In the genomic region with DNA sequence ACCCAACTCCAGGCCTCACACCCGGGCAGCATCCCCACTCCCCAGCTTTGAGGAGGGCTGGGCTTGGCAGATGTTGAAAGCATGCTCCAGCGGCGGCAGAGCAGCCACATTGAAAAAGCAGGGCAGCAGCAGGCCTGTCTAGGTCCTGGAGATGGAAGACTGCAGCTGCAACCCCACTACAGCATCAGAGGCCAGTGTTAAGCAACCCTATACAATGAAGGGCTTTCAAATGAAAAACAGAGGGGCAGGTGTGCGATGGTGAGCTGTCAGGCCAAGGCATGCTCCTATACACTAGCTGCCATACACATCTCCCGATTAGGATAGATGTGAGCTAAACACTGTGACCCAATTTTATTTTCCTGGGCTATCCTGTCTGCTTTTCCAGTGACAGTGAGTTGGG, we compare ENCODE assay signal across 16 mouse cellular contexts.
A peak's percentile ranks its signal among the peaks of the same experiment; 100 is the strongest.
DNase-seq lines count a peak whose midpoint lies in the region; ATAC-seq and TF ChIP-seq lines count a peak whose summit lies in the region.
"Had no signal": no experiment of that assay in that cellular context is flagged by ENCODE, and none has a peak within 500 bp of the region (broad histone marks: within the 10 kb centered on the region; RNA-seq: fewer than 3 reads in every experiment).

No protein-coding gene starts in this region.

- TF ChIP-seq POLR2A in spleen, adult 2 months (IDR thresholded peaks at IDR 0.05; ENCODE audit: low read depth, low read length), result no peak

- H3K9ac ChIP-seq in intestine, embryonic 14.5 days (ENCODE audit: low read length), result no peak overlapping the region
- H3K9ac ChIP-seq in intestine, embryonic 15.5 days, result no peak overlapping the region

- peaks cover 90% of the 10 kb centered on the region for H3K36me3 ChIP-seq in intestine, embryonic 14.5 days (ENCODE audit: control insufficient read depth, insufficient read depth, low read length)
- peaks cover 25% of the 10 kb centered on the region for H3K36me3 ChIP-seq in intestine, embryonic 15.5 days
- no peaks in the 10 kb centered on the region for H3K36me3 ChIP-seq in spleen, adult 2 months (ENCODE audit: control insufficient read depth, insufficient read depth, low read length)
- H3K36me3 ChIP-seq in limb, embryonic 10.5 days, result peaks cover 99% of the 10 kb centered on the region
- H3K36me3 ChIP-seq: G1E had no signal

- DNase-seq in intestine, embryonic 14.5 days (ENCODE audit: low spot score), result no peak
- DNase-seq in spleen, adult 2 months (ENCODE audit: low read depth in 1 of 2, low spot score in 2 of 2), result no peak
- no peak for DNase-seq in spleen, postnatal 4 days (ENCODE audit: low spot score in 2 of 2)
- peak; percentile 50 for DNase-seq in limb, embryonic 10.5 days (ENCODE audit: low spot score)
- DNase-seq in adrenal gland, adult (ENCODE audit: inconsistent age in 2 of 2, low spot score in 1 of 2), result no peak
- DNase-seq: B cell, adult 2 months; cerebellum, adult 18-20 months; kidney, adult 2 months; right cerebral cortex, adult 18-20 months; thymus, postnatal 25 days had no signal

- H3K4me1 ChIP-seq in intestine, embryonic 14.5 days (replicated peaks; ENCODE audit: control insufficient read depth, insufficient read depth, low read length), result peaks cover 4% of the 10 kb centered on the region; the same call in 1 of the 2 replicates
- H3K4me1 ChIP-seq in intestine, embryonic 15.5 days (replicated peaks), result no peaks in the 10 kb centered on the region; the same call in 1 of the 2 replicates
- peaks cover 8% of the 10 kb centered on the region; the same call in 1 of the 2 replicates for H3K4me1 ChIP-seq in spleen, adult 2 months (ENCODE audit: control insufficient read depth, insufficient read depth, insufficient read length)
- H3K4me1 ChIP-seq in limb, embryonic 10.5 days, result peaks cover 38% of the 10 kb centered on the region

- 0 out of 2 replicates have a peak overlapping the region, but pooled peaks have one; percentile 29 for H3K27ac ChIP-seq in intestine, embryonic 14.5 days (ENCODE audit: low read depth)
- H3K27ac ChIP-seq in intestine, embryonic 15.5 days, result no peak overlapping the region
- peak overlapping the region; percentile 9; the same call in 1 of the 2 replicates for H3K27ac ChIP-seq in spleen, adult 2 months (ENCODE audit: insufficient read depth, low read length)
- H3K27ac ChIP-seq in limb, embryonic 10.5 days, result peak overlapping the region; percentile 66
- H3K27ac ChIP-seq: macrophage had no signal

- H3K4me2 ChIP-seq in intestine, embryonic 14.5 days (ENCODE audit: low read length), result no peak overlapping the region
- H3K4me2 ChIP-seq in intestine, embryonic 15.5 days (replicated peaks), result no peak overlapping the region

- H3K27me3 ChIP-seq in intestine, embryonic 14.5 days (replicated peaks; ENCODE audit: control insufficient read depth, insufficient read depth, low read length), result no peaks in the 10 kb centered on the region
- no peaks in the 10 kb centered on the region for H3K27me3 ChIP-seq in intestine, embryonic 15.5 days (replicated peaks)
- no peaks in the 10 kb centered on the region for H3K27me3 ChIP-seq in spleen, adult 2 months (ENCODE audit: control insufficient read depth, insufficient read depth, low read length)
- no peaks in the 10 kb centered on the region for H3K27me3 ChIP-seq in limb, embryonic 10.5 days (ENCODE audit: low read depth, poor library complexity, severe bottlenecking)

- WGBS in intestine, embryonic 14.5 days, result 86% methylated on average over 5 of the region's 5 CpGs
- WGBS in intestine, embryonic 15.5 days, result 69% methylated on average over 5 of the region's 5 CpGs
- WGBS in spleen, adult 2 months, result 88% methylated on average over 5 of the region's 5 CpGs
- WGBS in limb, embryonic 10.5 days, result 77% methylated on average over 5 of the region's 5 CpGs

- no peak for ATAC-seq in intestine, embryonic 14.5 days (replicated peaks; ENCODE audit: low FRiP score, low TSS enrichment, low read depth)
- ATAC-seq in intestine, embryonic 15.5 days, result no peak
- no peak for ATAC-seq in frontal cortex, adult (ENCODE audit: low TSS enrichment)
- no peak for ATAC-seq in granulocyte monocyte progenitor cell, adult 5-6 weeks (replicated peaks; ENCODE audit: poor library complexity, severe bottlenecking)

- TF ChIP-seq CTCF in spleen, adult 2 months (IDR thresholded peaks at IDR 0.05; ENCODE audit: extremely low read depth, insufficient read depth, insufficient read length, insufficient replicate concordance), result no peak

- no peak overlapping the region for H3K4me3 ChIP-seq in intestine, embryonic 14.5 days (ENCODE audit: low read depth, low read length)
- no peak overlapping the region for H3K4me3 ChIP-seq in intestine, embryonic 15.5 days (replicated peaks)
- no peak overlapping the region for H3K4me3 ChIP-seq in spleen, adult 2 months (ENCODE audit: extremely low read depth, insufficient read depth, insufficient read length)
- H3K4me3 ChIP-seq in limb, embryonic 10.5 days, result no peak overlapping the region
- H3K4me3 ChIP-seq: myocyte had no signal

- H3K9me3 ChIP-seq in intestine, embryonic 14.5 days (ENCODE audit: control insufficient read depth, low read length), result no peaks in the 10 kb centered on the region
- no peaks in the 10 kb centered on the region for H3K9me3 ChIP-seq in intestine, embryonic 15.5 days
- no peaks in the 10 kb centered on the region for H3K9me3 ChIP-seq in limb, embryonic 10.5 days (replicated peaks)
- H3K9me3 ChIP-seq: G1E had no signal
